Mouse (Mus musculus): ENCODE data around the gene 2010111I01Rik.

Gene 2010111I01Rik

GRCm38 (mm10) chr13:63284748-63285147 lies 320.1 kb downstream of the 2010111I01Rik start:
- no peak for DNase-seq (ENCODE audit: low read depth, low spot score)

- no peak for DNase-seq (ENCODE audit: low read depth, low spot score)
These were observed 321.9 kb downstream of the 2010111I01Rik start for GRCm38 (mm10) chr13:63286483-63287102.

GRCm38 (mm10) chr13:63289152-63289551 lies 324.5 kb downstream of the 2010111I01Rik start:
- DNase-seq (ENCODE audit: low read depth, low spot score): no peak

DNA sequence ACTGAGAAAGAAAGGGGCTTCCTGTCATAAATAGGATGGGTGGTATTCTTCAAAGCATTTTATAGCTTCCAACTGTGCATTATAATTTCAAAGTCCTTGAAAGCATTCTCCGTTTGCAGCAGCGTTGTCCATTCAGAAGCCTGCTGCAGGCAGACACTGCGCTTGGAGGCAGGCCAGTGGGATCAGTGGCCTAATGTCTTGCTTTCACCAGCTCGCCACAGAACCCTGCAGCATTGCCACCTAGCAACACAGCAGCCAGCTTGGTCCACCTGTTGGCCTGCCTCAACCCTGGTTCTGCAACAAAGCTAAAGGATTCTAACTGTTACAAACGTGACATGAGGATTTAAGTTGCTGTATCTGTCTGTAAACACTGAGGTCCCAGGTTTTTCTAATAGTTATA lies 325.0 kb downstream of the 2010111I01Rik start:
- DNase-seq (ENCODE audit: low read depth, low spot score): no peak

DNA sequence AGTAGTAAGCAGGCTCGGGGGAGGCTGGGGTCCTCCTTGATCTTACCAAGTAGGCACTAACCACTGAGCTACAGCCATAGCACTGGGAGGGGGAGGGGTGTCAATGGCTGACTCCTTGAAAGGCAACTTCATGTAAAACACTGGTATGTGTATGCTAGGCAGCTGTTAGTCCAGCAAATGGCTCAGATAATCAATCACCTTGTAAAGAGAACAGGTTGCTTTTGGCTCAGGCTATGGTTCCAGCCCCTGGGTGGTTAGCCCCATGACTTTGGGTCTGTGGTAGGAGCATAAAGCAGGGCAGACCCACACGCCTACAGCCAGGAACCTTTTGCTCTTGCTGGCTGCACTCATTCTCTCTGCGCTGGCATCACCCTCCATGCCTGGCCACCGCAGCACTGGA lies 325.4 kb downstream of the 2010111I01Rik start:
- DNase-seq (ENCODE audit: low read depth, low spot score): no peak

DNA sequence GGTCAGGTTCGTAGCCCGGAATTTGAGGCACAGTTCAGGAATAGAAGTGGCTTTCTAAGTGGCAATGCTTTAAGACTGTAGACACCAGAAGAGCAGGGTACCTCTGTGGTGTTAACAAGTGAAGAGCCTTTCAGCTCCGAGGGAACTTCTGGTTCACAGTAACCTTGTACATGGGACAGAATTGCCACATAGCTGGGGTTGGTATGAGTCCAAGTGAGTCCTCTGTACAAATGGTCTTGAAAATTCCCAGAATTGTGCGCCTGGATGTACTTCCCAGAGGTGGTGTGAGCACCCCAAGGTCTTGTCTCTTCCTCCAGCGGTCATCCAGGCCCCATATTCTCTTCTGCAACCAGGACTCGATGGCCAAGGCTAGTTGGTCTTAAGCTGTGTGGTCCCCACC lies 326.3 kb downstream of the 2010111I01Rik start:
- no peak for DNase-seq (ENCODE audit: low read depth, low spot score)

DNA sequence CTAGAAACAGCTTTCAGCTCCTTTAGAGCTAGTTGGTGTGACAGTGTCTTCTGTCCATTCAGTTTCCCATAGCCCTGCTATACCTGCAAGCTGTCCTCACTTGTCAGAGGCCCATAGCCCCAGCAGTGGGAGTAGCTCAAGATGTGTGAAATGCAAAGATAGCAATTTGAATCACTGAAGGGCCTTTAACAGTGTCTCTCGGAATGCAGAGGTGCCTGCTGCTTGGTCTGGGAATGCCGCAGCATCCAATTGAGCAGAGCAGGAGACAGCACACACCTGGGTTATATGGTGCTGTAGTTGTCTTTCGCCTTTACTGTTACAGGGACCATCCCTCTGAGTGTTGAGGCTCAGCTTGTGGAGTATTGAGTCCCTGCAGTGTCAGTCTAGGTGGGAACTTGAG lies 329.0 kb downstream of the 2010111I01Rik start:
- DNase-seq (ENCODE audit: low read depth, low spot score): no peak

DNA sequence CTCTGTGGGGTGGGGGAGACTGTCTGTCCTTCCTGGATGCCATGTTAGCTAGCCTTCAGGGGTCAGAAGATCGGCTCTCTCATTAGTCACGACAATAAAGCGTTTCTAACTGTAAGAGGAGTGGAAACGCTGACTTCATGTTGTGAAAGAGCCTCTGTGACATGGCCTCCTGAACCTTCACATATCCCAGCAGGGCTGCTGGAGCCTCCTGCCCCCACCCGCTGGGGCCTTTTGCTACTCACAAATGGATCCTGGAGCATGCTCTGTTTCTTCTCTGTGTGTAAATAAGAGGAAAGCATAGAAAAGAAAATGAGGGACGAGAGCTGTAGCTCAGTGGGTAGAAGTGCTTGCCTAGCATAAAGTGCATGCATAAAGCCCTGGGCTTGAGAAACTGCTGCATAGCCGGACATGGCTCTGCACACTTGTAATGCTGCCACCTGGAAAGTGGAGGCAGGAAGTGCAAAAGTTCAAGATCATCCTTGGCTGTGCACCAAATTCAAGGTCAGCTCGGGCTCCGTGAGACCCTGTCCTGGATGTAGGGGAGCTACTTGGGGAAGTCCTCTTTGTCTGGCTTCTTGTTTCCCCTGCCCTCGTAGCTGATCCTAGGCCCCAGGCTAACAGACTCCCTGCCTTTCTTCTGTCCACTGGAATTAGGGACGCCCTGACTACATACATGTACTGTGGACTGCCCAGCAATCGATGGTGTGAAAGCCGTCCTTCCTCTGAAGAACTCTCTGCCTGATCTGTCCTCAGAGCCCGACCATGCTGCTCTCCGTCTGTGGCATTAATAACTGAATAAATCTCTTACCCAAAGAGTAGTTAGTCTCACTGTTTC lies 329.9 kb downstream of the 2010111I01Rik start:
- no peak for DNase-seq (ENCODE audit: low read depth, low spot score)

- DNase-seq (ENCODE audit: low read depth, low spot score): no peak
These were observed 331.6 kb downstream of the 2010111I01Rik start for GRCm38 (mm10) chr13:63296300-63296699.

DNA sequence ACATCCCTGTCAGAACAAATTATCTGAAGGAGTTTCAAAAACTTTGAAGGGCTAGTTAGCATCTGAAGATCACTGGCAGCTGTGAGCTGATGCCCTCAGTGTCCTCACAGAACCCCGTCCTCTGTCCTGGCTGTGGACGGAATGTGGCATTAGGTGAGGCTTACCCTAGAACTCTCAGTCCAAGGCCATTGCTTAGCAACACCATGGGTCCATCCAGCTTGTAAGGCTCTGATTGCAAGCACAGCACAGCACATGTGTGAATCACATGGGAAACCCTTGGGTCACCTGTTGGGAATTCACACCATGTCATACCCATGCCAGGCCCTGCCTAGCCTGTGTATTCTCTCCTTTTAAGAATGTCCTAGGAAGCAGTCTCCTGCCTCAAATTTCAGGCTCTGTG lies 332.3 kb downstream of the 2010111I01Rik start:
- no peak for DNase-seq (ENCODE audit: low read depth, low spot score)

- no peak for DNase-seq (ENCODE audit: low read depth, low spot score)
These were observed 333.2 kb downstream of the 2010111I01Rik start for GRCm38 (mm10) chr13:63297933-63298332.

- no peak for DNase-seq (ENCODE audit: low read depth, low spot score)
These were observed 334.2 kb downstream of the 2010111I01Rik start for GRCm38 (mm10) chr13:63298931-63299330.

DNA sequence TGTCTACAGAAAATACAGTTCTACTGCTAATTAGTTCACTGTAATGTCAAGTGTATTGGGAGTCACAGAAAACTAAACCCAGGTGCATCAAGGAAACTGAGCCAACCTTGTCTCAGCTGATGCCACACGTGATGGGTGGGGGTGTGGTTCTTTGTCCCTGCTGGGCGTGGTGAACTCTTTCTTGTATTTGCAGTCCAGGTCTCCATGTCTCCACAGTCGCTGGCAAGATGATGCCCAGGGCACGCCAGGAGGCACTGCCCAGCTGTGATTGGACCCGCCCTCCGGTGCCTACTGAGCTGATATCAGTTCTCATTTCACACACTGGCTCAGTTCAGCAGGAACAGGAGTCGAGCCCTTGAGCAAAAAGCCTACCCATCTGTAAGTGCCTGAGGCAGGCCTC lies 336.2 kb downstream of the 2010111I01Rik start:
- DNase-seq (ENCODE audit: low read depth, low spot score): no peak

- DNase-seq (ENCODE audit: low read depth, low spot score): no peak
These were observed 337.1 kb downstream of the 2010111I01Rik start for GRCm38 (mm10) chr13:63301764-63302209.

- no peak for DNase-seq (ENCODE audit: low read depth, low spot score)
These were observed 337.7 kb downstream of the 2010111I01Rik start for GRCm38 (mm10) chr13:63302381-63302780.

DNA sequence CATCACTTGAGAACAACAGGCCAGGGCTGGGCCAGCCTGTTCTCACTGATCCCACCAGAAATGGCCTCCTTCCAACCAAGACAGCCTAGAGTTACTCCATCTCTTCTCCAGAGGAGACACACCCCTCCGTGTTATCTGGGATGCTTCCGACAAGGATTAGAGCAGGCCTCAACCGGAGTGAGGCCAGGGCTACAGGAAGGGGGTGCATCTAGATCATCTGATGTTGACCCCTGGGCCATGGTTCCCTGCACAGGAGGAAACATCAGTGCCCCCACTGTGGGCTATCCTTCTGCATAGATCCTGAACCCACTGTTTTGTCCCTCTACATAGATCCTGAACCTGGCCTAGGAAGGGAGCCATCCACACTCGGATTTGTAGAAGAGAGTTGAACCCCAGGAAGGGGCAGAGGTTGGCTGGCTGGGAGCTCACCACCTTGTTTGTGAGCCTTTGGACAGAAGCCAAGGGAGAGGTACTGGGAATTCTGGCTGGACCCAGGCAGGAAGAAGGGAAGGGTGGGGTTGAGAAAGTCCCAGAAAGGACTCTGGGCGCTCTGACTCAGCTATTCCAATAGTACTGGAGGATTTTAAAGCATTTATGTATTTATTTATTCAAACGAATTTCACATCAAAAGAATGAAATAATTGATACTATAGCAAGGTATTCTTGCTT lies 339.6 kb downstream of the 2010111I01Rik start:
- no peak for DNase-seq (ENCODE audit: low read depth, low spot score)

GRCm38 (mm10) chr13:63304799-63305159 lies 340.1 kb downstream of the 2010111I01Rik start:
- no peak for DNase-seq (ENCODE audit: low read depth, low spot score)

GRCm38 (mm10) chr13:63305160-63306011 lies 340.7 kb downstream of the 2010111I01Rik start:
- no peak for DNase-seq (ENCODE audit: low read depth, low spot score)

DNA sequence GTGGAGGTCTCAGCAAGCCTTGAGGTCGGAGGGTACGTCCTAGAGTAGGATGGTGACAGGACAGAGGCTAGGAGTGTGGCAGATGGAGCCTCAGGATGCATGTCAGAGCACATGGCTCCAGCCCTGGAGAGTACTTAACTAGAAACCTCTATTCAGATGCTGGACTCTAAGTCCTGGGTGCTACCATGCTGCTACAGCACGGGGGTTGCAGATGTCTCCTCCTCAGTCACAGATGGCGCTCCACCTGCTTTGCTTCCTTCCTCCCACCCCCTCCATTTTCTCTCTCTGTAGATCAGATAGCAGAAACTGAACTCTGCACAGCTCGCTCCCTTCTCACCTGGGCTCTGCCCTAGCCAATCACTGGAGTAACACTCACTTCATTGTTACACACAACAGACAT lies 342.1 kb downstream of the 2010111I01Rik start:
- no peak for DNase-seq (ENCODE audit: low read depth, low spot score)

- no peak for DNase-seq (ENCODE audit: low read depth, low spot score)
These were observed 344.9 kb downstream of the 2010111I01Rik start for GRCm38 (mm10) chr13:63309563-63309962.

DNA sequence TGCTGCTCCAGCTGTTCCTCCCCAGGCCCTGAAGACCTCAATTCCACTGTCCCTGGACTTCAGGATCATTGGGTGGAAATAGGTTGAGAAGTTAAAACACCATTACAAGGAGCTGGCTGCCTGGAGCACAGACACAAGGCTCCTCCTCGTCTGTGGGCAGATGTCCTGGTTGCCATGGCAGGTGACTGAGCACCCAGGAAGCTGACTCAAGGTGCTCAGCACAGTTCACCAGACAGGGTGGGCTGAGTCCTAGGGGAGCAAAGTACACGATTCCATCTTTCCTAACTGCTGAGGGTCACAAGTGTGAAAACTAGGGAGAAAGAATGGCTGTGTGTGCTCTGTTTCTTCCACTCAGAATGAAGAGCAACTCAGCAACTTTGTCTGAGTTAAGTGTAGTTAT lies 346.5 kb downstream of the 2010111I01Rik start:
- DNase-seq (ENCODE audit: low read depth, low spot score): no peak

DNA sequence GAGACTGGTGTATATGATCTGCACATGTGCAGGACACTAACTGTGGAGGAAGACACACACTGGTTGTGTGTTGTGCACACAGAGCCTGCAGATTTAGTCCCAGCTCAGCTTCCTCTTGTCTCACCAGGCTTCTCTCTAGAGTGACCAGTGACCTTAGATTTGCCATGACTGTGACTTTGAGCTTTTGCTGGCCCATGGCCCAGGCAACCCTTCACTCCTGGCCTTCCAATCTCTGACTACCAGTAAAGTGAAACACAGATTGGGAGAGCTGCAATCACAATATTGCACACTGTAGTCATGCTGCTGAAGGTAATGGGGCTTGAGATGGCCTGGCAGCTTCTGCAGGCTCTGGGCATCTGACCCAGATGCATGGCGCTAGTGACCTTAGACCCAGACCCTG lies 348.6 kb downstream of the 2010111I01Rik start:
- DNase-seq (ENCODE audit: low read depth, low spot score): no peak
